Mouse (Mus musculus) MEL (cell line): Measurements from ENCODE around the gene Gprc5a.

Experiments
- CHD1 ChIP-seq: IDR thresholded peaks from 2 replicates; pipeline ENCODE4 v1.6.1; 2012; ENCODE audit warnings: low read depth, mild to moderate bottlenecking, inconsistent platforms, low read length, improper control_type of control experiment
- CTCF ChIP-seq, 3 experiments: IDR thresholded peaks in 2 of 3; conservative IDR thresholded peaks in 1 of 3; 2 replicates each; pipeline ENCODE4 v1.5.1; 2011 to 2012; ENCODE audit warnings: low read length in 3 of 3, low read depth in 2 of 3, mild to moderate bottlenecking in 2 of 3, improper control_type of control experiment in 1 of 3, inconsistent platforms in 1 of 3, mixed read lengths in 1 of 3, moderate library complexity in 1 of 3; ENCODE audit not compliant: control insufficient read depth in 1 of 3, insufficient read depth in 1 of 3, poor library complexity in 1 of 3, severe bottlenecking in 1 of 3
- EP300 ChIP-seq, 2 experiments: IDR thresholded peaks; 2 replicates each; pipeline ENCODE4 v1.6.1; 2011; ENCODE audit warnings: improper control_type of control experiment in 2 of 2, low read length in 2 of 2, low read depth in 1 of 2, mild to moderate bottlenecking in 1 of 2
- GABPA ChIP-seq: IDR thresholded peaks from 2 replicates; pipeline ENCODE4 v1.6.1; 2012; ENCODE audit warnings: low read depth, mild to moderate bottlenecking, inconsistent platforms, low read length, improper control_type of control experiment, moderate library complexity
- JUND ChIP-seq: IDR thresholded peaks from 2 replicates; pipeline ENCODE4 v1.6.1; 2011; ENCODE audit warnings: low read depth, mild to moderate bottlenecking, improper control_type of control experiment, low read length
- MAX ChIP-seq: IDR thresholded peaks from 2 replicates; pipeline ENCODE4 v1.6.1; 2011; ENCODE audit warnings: low read length, improper control_type of control experiment
- MAZ ChIP-seq: IDR thresholded peaks from 2 replicates; pipeline ENCODE4 v1.6.1; 2012; ENCODE audit warnings: low read depth, mild to moderate bottlenecking, inconsistent platforms, low read length, improper control_type of control experiment
- MYB ChIP-seq: IDR thresholded peaks from 2 replicates; pipeline ENCODE4 v1.6.1; 2011; ENCODE audit warnings: mild to moderate bottlenecking, low read depth, low read length, improper control_type of control experiment
- POLR2A ChIP-seq, 2 experiments: IDR thresholded peaks; 2 replicates each; pipeline ENCODE4 v1.6.1; 2011 to 2012; ENCODE audit warnings: low read length in 2 of 2, mild to moderate bottlenecking in 2 of 2, control low read depth in 1 of 2, improper control_type of control experiment in 1 of 2, low read depth in 1 of 2, moderate library complexity in 1 of 2; ENCODE audit not compliant: control insufficient read depth in 1 of 2, insufficient read depth in 1 of 2, poor library complexity in 1 of 2
- TCF12 ChIP-seq: IDR thresholded peaks from 2 replicates; pipeline ENCODE4 v1.6.1; 2014; ENCODE audit warnings: low read depth, mild to moderate bottlenecking, inconsistent platforms, low read length, improper control_type of control experiment, moderate library complexity
- USF1 ChIP-seq: IDR thresholded peaks from 2 replicates; pipeline ENCODE4 v1.6.1; 2014; ENCODE audit warnings: low read depth, mild to moderate bottlenecking, inconsistent platforms, low read length, improper control_type of control experiment, moderate library complexity
- USF2 ChIP-seq, 2 experiments: IDR thresholded peaks; 2 replicates each; pipeline ENCODE4 v1.6.1; 2011 to 2012; ENCODE audit warnings: improper control_type of control experiment in 2 of 2, low read length in 2 of 2, borderline replicate concordance in 1 of 2, inconsistent platforms in 1 of 2, low read depth in 1 of 2, mild to moderate bottlenecking in 1 of 2; ENCODE audit not compliant: insufficient read depth in 1 of 2

DNA sequence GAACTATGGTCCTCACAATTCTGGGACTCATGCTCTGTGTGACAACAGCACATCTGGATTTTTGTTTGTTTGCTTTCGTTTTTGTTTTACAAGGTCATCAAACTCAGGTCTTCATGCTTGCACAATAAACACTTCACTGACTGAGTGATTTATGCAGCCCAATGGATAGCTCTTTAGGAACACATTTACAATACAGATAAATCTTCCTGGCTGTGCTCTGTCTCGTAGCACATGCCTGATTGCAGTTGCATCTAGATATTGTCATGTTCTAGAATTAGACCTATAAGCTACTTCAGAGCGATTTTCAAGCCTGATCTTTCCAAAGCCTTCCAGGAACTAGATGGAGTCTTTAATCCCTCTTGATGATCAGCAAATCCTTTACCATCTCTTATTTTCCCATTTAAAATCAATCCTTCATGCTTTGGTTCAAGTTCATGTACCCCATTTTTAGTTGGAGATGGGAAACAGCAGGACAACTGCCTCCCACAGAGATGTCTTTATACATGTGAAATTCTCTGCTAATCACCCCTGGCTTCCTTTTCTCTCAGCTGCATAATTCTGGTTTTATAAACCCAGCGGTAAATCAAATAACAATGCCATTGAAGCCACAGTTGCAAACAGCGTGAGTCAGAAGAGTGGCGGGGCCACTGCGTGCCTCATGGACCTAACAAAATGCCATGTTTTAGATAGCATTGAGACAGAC is 47.1 kb downstream of the Gprc5a start:
- TF ChIP-seq EP300 (IDR thresholded peaks at IDR 0.05; ENCODE audit: low read depth in 1 of 2, low read length in 2 of 2) (no peak), MAX (no peak), JUND (no peak), POLR2A (IDR thresholded peaks at IDR 0.05; ENCODE audit: control insufficient read depth in 1 of 2, insufficient read depth in 1 of 2, low read depth in 1 of 2, low read length in 2 of 2, poor library complexity in 1 of 2) (no peak), USF1 (no peak), MYB (no peak), CHD1 (no peak), CTCF (IDR thresholded peaks at IDR 0.05 in 2 of 3, conservative IDR thresholded peaks at IDR 0.05 in 1 of 3; ENCODE audit: control insufficient read depth in 1 of 3, insufficient read depth in 1 of 3, low read depth in 2 of 3, low read length in 3 of 3, poor library complexity in 1 of 3, severe bottlenecking in 1 of 3) (no peak), TCF12 (no peak), MAZ (no peak), USF2 (IDR thresholded peaks at IDR 0.05; ENCODE audit: borderline replicate concordance in 1 of 2, insufficient read depth in 1 of 2, low read depth in 1 of 2, low read length in 2 of 2) (no peak), GABPA (no peak)
